Mouse (Mus musculus) induced T-regulatory cell, adult 2 months (primary cell): Measurements from ENCODE around the gene Qsox1.

Source experiments
- DNase-seq: peaks from one replicate; pipeline ENCODE4 v3.0.0-alpha.2; 2012; ENCODE audit warnings: low read depth

The Qsox1 gene

DNA sequence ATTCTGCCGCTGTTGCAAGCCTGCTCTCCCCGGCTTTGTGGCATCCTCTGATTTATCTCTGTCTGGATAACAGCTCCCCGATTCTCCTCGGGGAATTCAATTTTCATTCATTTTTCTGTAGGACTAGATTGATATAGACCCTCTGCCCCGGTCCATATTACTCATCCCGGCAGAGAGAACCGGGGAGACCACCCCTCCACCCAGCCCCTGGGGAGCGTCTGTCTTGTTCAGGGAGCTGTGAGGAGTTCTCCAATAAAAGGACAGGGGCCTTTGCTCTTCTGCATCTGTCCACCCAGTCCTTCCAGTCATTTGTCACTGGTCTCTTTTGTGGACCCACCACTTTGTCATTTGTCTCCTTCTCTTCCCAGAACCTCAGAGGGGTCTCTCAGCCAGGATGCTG is 65.7 kb downstream of the Qsox1 start:
- DNase-seq, result no peak

DNA sequence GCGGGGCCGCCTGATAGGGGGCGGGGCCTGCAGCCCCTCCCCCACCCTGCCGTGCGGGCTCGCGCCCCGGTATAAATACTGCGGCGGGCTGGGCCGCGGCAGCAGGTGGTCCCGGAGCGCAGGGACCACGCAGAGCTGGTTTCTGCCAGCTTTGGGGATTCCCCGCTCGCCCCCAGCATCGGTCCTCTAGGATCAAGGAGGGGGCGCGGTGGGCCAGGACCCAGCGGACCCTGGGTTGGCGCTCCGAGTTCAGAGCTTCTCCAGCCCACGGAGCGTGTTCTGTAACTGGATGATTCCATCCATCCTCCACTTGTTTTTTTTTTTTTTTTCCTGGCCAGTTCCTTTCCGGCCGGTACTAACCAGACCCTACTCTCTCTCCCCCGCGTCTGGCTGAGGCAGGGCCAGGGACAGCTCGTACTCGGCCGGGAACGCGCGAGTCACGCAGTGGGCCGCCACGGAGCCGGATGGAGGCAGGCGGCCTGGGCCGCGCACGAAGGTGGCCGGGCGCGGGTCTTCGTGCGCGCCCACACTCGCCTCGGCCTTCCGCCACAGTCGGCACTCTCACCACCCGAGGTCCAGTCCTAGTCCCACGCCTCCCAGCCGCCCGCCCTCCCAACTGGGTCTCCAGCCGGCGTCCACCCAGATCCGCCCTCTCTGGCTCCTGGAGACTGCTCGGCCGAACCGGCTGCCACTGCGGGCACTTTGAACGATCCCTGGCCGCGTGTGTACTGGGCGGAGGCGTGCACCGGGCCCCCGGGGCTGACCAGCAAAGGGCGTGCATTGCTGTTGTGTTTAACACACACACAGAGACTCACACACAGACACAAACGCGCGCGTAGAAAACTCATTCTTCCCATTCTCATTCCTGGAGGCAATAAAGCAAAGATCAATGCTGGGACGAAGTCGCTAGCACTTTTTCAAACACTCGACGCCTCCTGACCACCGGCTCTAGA is 70.0 kb downstream of the Qsox1 start:
- no peak for DNase-seq

DNA sequence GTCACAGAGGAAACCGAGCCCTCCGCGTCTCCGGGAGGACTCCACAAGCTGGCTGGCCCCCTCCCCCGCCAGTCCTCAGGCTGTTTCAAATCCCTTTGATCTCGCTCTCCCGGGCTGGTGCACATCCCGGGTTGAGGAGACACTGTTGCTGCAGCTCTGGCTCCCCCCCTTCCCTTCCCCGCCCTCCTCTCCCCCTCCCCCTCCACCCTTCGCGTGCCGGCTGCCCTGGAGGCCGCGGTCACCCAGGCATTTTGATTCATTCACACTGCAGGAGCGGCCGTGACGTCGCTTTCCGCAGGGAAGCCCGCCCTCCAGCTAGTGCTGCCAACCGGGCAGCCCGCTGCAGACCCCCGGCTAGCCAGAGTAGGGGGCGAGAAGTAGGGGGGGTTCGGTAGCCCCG is 70.7 kb downstream of the Qsox1 start:
- peak; percentile 50 for DNase-seq

GRCm38 (mm10) chr1:155741378-155741945 is 71.2 kb downstream of the Qsox1 start:
- DNase-seq, result peak; percentile 38

DNA sequence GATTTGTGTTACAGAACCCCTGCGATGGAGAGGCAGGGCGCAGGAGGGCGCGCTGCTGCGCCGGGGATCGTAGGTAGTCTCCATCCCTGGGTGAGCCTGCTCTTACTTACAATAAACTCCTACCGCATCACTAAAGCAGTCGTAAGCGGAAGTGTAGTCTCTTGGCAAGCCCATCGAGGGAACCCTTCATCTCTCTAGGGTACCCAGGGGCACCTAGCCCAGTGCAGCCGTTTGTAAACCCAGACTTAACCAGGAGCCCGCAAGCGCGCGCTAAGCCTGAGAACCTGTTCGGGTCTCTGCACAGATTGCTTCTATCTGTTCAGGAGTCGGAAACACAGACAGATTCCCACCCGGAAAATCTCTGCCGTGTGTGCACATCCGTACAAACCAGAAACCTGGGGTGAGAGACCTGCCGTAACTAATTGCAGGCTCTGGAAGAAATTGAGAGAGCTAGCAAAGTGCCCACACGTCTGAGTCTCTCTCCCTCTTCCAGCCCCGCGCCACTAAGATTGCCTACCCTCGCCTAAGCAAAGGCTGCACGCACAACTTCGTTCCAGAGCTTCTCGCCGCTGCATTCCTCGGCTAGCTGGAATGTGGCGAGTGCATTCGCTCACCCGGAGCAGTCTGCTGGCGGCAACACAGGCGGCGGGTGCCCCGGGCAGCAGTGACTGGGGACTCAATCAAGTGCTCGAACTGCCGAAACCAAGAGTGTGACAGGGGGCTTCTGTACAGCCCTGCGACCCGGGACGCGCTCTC is 71.9 kb downstream of the Qsox1 start:
- peak; percentile 55 for DNase-seq

DNA sequence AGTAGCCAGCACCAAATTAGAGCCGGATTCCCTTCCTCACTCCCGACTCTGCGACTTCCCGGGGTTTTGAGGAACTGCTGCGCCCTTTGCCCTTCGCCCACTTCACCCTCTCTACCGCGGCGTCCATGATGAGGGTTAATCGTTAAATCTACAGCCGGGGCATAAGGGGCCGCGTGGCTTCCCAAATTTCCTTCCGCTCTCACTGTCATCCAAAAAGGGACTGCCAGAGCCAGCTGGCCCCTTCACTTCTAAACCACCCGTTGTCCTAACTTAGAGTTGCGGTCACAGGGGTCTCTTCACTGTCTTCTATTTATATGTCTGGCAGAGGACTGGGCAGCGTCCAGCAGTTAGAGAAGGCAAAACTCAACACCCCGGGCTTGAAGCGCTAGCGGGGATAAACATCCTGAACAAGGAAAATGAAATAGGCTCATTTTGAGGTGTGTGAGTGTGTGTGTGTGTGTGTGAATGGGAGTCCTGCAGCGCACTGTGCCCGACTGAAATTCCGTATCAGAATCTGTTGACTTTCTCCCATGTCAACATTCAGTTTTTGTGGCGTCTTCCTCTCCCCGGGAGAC is 74.8 kb downstream of the Qsox1 start:
- no peak for DNase-seq

GRCm38 (mm10) chr1:155737017-155737808 is 75.5 kb downstream of the Qsox1 start:
- no peak for DNase-seq

DNA sequence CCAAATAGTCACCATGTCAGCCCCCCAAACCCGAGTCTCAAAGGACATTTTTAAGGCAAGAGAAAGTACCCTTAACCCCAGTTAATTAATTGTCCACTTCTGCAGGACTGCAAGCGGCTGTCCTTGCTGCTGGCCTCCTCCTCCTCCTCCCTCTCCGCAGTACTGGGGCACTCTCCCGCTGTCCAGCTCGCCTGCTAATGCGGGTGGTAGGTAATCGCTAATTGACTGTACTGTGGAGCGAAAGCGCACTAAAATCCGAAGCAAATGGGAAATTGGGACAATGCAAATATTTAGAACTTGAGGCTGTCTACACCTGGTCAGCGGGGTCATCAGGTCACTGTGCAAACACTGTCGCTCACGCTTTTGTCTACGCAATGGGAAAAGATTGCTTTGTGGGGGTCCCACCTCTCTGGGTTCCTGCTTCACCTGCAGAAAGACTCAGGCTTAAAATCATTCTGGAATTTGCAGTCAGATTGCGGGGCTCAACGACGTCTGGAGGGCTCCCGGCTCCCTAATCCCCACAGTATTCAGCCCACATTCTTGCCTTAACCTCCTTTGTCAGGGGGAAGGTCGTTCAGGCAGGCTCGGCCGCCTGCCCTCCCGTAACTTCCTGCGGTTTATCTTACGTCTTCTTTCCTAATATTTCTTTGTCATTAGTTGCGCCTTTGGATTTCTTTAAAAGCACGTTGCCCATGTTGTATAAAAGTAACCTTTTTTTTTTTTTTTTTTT is 76.4 kb downstream of the Qsox1 start:
- DNase-seq, result no peak

- no peak for DNase-seq
Measured at GRCm38 (mm10) chr1:155731156-155731555, 81.5 kb downstream of the Qsox1 start.

DNA sequence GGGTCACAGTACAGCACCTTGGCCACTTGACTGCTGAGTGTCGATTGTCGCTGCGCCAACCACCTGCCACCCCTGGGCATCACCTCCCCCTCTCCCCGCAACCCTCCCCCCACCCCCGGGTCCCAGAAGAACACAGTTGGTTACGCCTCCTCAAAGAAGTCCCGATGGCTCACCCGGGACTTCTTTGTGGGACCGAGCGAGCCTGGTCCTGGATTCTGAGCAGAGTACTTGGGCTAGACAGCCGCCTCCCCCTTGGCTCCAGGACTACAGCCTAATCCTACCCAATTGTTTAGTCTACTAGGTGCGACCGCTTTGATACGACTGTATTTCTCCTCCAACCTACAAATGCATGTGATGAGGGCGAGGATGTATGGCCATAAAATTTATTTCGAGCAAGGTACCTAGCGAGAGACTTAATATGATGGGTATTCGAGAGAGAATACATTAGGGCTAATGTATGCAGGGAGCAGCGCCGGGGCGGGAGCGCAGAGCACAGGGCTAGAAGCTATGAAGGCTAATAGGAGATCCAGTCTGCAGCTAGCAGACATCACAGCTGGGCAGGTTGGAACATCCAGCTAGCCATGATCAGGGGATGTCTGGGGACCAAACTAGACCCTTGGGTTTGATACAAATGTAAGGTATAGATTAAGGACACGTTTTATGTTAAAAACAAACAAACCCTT is 83.4 kb downstream of the Qsox1 start:
- no peak for DNase-seq

DNA sequence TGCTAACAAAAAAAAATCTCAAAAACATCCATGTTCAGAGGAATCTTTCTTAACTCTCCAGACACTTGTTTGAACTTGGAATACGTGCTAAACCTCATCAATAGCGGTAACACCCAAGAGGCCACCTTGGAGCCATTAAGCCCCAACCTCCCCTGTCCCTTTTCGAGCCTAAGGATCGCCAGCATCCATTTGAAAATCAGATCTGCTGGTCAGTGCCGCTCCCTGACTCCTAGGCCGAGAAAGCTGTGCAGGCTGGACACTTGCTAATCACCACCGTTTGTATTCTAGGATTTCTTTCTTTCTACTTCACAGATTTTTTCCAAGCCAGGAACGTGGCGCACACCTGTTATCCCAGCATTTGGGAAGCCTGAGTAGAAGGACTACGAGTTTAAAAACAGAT is 84.9 kb downstream of the Qsox1 start:
- no peak for DNase-seq
